Mouse (Mus musculus) spleen, adult 2 months (tissue): ENCODE measurements around the gene Rgs12. TPM values are rescaled to one million over a fixed set of nuclear protein-coding genes. Genes with fewer than 3 reads are reported as not detected.

Experiments used
- DNase-seq, 2 experiments: peaks; one replicate each; pipeline versions ENCODE4 v3.0.0 to v3.0.0-alpha.2; 2012 to 2021; ENCODE audit warnings: low spot score in 2 of 2, low read depth in 1 of 2
- H3K27ac ChIP-seq: fragments of 200-500 bp; 2 replicates; pipeline ENCODE4 v1.5.1; 2012; ENCODE audit warnings: low read length, inconsistent platforms; ENCODE audit not compliant: insufficient read depth
- H3K27me3 ChIP-seq: fragments of 200-500 bp; 2 replicates; pipeline ENCODE4 v1.6.1; 2012; ENCODE audit warnings: mild to moderate bottlenecking, moderate library complexity, low read length, inconsistent platforms; ENCODE audit not compliant: control insufficient read depth, insufficient read depth
- H3K36me3 ChIP-seq: fragments of 200-500 bp; 2 replicates; pipeline ENCODE4 v1.6.1; 2012; ENCODE audit warnings: mild to moderate bottlenecking, low read length, inconsistent platforms; ENCODE audit not compliant: control insufficient read depth, insufficient read depth
- H3K4me1 ChIP-seq: fragments of 200-500 bp; 2 replicates; pipeline ENCODE4 v1.6.1; 2011; ENCODE audit warnings: inconsistent platforms; ENCODE audit not compliant: control insufficient read depth, insufficient read depth, insufficient read length
- H3K4me3 ChIP-seq: fragments of 200-500 bp; 2 replicates; pipeline ENCODE4 v1.5.1; 2011; ENCODE audit warnings: mild to moderate bottlenecking, inconsistent platforms; ENCODE audit not compliant: insufficient read depth, insufficient read length; ENCODE audit errors: extremely low read depth
- CTCF ChIP-seq: fragments of 200-500 bp; IDR thresholded peaks from 2 replicates; pipeline ENCODE4 v1.5.1; 2011; ENCODE audit warnings: mild to moderate bottlenecking, inconsistent platforms; ENCODE audit not compliant: insufficient read depth, insufficient read length, insufficient replicate concordance; ENCODE audit errors: extremely low read depth
- POLR2A ChIP-seq: fragments of 200-500 bp; IDR thresholded peaks from 2 replicates; pipeline ENCODE4 v1.6.1; 2011; ENCODE audit warnings: low read depth, low read length, inconsistent platforms
- WGBS: fragments of 180-500 bp; shearing (Covaris S2); methylation state at CpG from one replicate; pipeline ENCODE4 v1.1.7; 2018; 5-methylcytosine and 5-hydroxymethylcytosine counted together
- polyA plus RNA-seq: library from polyadenylated mRNA; depleted of rRNA; stranded (reverse); fragments of >200 nt; gene quantifications from 2 replicates; pipeline ENCODE4 v1.2.3, GENCODE M21; 2012

The Rgs12 gene
- polyA plus RNA-seq, 1 experiment = 30.1 TPM

DNA sequence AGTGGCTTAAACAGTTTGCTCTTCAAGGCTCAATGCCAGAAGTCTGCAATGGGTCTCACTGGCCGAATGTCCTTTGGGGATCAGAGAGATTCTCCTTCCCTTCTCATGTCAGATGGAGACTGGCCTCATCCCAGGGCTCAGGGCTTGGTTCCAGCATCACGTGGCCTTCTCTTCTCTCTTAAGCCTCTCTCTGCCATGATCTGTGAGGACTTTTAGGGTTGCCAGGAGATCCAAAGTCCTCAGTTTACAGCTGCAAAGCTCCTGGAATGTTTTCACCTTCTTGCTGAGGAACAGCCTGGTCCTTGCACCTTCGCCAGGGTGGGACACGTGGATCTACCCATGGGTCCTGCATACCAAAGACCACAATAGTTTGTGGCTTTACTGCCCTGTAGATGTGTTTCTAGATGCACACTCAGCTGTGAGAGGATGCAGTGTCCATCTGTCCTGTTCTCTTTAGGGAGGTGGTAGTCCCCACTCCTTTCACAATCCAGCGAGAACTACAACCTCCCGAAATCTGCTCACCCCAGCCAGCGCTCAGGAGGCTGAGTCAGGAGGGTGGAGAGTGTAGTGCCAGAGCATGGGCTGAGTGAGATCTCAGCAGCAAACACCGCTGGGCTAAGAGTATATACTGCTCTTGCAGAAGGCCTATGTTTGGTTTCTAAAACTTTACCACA lies 2.1 kb downstream of the Rgs12 start:
- Histone ChIP-seq H3K27me3 (no peaks in the 10 kb centered on the region), H3K4me3 (no peak overlapping the region), H3K4me1 (peaks cover 5% of the 10 kb centered on the region; the same call in 1 of the 2 replicates), H3K27ac (no peak overlapping the region), H3K36me3 (no peaks in the 10 kb centered on the region)
- WGBS = 97% methylated on average over 8 of the region's 8 CpGs
- no peak for DNase-seq
- TF ChIP-seq CTCF (no peak), POLR2A (no peak)

DNA sequence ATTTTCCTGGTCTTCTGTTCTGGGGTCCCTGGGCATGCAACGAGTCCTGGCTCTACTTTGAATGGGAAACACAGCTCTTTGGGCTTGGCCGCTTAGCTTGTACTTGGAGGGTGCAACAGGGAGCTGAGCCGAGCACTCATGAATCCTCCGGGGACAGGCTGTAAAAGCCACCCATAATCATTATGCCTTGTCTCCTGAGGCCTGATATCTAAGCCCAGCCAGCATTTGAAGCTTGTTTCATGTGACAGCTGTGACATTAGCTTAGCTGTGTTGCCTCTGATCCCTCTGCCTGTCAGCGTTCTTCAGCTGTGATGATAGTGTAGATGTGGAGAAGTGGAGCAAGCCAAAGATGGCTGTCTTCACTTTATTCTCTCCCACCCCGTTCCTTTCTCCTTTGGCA lies 5.3 kb downstream of the Rgs12 start:
- Histone ChIP-seq H3K4me3 (no peak overlapping the region), H3K27ac (no peak overlapping the region), H3K27me3 (no peaks in the 10 kb centered on the region), H3K4me1 (peaks cover 2% of the 10 kb centered on the region; the same call in 1 of the 2 replicates), H3K36me3 (no peaks in the 10 kb centered on the region)
- no peak for DNase-seq
- WGBS = 80% methylated on average over 6 of the region's 6 CpGs
- no peak for TF ChIP-seq CTCF

DNA sequence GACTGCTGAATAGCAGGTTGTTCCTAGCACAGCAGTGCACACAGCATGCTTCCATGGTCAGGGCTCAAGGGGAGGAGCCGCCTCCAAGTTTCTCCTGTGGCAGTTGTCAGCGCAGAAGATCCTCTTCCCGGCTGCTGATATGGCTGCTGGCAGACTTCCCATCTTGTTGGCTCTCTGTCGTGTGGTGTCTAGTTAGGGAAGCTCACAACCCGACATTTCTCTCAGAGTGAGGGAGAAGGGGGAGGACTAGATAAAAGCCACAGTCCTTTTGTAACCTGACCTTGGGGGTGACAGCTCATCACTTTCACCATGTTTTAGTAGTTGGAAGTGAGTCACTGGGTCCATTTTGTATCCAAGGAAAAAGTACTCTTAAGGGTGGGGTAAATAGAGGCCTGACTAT lies 6.4 kb downstream of the Rgs12 start:
- H3K4me3 ChIP-seq = no peak overlapping the region
- no peaks in the 10 kb centered on the region for H3K36me3 ChIP-seq
- TF ChIP-seq POLR2A (no peak), CTCF (no peak)
- no peaks in the 10 kb centered on the region for H3K27me3 ChIP-seq
- no peak overlapping the region for H3K27ac ChIP-seq
- H3K4me1 ChIP-seq = no peaks in the 10 kb centered on the region
- DNase-seq = no peak
- WGBS = 51% methylated on average over 5 of the region's 5 CpGs

DNA sequence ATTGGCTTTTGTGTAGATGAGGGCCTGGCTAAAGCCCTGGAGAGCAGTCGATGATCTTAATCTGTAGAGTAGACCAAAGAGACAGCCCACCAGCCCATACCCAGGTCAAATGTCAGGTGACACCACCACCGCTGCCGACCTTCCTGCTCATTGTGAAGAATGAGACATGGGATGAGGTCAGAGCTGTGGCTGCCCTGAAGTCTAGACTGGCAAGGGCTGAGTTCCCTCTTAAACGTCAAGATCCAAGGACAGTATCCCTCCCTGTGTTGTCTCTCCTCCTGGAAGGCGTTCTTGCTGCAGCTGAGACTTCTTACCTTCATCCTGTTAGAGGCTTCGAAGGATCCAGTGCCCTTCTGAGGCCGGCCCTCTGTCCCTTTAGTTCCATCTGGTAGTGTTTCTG lies 6.9 kb downstream of the Rgs12 start:
- 84% methylated on average over 7 of the region's 7 CpGs for WGBS
- Histone ChIP-seq H3K27me3 (no peaks in the 10 kb centered on the region), H3K27ac (no peak overlapping the region), H3K4me3 (no peak overlapping the region), H3K4me1 (no peaks in the 10 kb centered on the region), H3K36me3 (no peaks in the 10 kb centered on the region)
- TF ChIP-seq CTCF = no peak
- no peak for TF ChIP-seq POLR2A
- no peak for DNase-seq

DNA sequence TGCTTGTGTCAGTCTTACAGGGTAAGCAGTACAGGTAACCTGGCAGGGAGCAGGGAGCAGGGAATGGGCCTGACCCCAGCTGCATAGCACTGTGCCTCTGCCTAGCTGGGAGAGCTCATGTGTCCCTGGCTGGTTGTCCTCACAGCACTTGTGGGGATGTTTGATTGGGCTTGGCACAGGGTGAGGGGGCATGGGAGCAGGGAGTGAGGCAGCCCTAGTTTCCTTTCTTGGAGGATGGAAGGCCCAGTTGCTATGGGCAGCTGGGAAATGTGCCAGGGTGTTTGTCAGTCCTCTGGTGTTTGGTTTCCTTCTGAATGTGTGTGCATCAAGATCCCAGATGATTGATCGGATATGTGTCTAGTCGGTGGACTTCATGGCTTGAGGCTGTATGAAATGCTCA lies 7.8 kb downstream of the Rgs12 start:
- no peak for DNase-seq
- Histone ChIP-seq H3K27me3 (no peaks in the 10 kb centered on the region), H3K4me3 (no peak overlapping the region), H3K27ac (no peak overlapping the region), H3K36me3 (no peaks in the 10 kb centered on the region), H3K4me1 (no peaks in the 10 kb centered on the region)
- TF ChIP-seq CTCF = no peak
- no peak for TF ChIP-seq POLR2A
- WGBS = 80% methylated on average over 2 of the region's 2 CpGs

DNA sequence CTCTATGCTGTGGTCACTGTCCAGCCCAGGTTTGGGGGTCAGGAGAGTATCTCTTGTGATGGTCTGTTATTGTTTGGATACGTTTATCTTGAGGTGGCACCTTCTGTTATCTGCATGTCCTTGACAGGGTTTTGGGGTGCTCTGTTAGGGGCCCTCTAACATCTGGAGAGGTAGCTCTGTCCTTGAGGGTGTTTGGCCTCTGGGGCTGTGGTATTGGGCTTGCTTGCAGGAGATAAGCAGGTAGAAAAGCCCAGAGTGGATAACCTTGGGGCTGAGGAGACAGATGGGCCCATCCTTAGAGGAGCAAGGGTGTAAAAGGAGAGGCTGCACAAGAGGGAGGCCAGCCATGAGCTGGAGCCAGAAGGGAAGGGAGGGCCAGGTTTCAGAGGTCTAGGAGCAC lies 10.8 kb downstream of the Rgs12 start:
- no peaks in the 10 kb centered on the region for H3K27me3 ChIP-seq
- 74% methylated on average over 1 of the region's 1 CpGs for WGBS
- DNase-seq = no peak
- no peak overlapping the region for H3K27ac ChIP-seq
- no peaks in the 10 kb centered on the region for H3K36me3 ChIP-seq
- TF ChIP-seq CTCF (no peak), POLR2A (no peak)
- H3K4me3 ChIP-seq = no peak overlapping the region
- no peaks in the 10 kb centered on the region for H3K4me1 ChIP-seq

DNA sequence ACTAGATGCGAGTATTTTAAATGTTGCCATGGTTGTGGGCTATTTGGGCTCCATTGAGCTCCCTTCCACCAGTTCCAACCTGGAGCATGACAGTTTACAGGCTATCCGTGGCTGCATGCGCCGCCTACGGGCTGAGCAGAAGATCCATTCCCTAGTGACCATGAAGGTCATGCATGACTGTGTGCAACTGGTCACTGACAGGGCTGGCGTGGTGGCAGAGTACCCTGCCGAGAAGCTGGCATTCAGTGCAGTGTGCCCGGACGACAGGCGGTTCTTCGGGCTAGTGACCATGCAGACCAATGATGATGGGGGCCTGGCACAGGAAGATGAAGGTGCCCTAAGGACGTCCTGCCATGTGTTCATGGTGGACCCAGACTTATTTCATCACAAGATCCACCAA lies 16.3 kb downstream of the Rgs12 start:
- Histone ChIP-seq H3K36me3 (no peaks in the 10 kb centered on the region), H3K4me3 (no peak overlapping the region), H3K27ac (no peak overlapping the region), H3K4me1 (no peaks in the 10 kb centered on the region), H3K27me3 (no peaks in the 10 kb centered on the region)
- TF ChIP-seq POLR2A (no peak), CTCF (no peak)
- 96% methylated on average over 12 of the region's 12 CpGs for WGBS
- DNase-seq = no peak

DNA sequence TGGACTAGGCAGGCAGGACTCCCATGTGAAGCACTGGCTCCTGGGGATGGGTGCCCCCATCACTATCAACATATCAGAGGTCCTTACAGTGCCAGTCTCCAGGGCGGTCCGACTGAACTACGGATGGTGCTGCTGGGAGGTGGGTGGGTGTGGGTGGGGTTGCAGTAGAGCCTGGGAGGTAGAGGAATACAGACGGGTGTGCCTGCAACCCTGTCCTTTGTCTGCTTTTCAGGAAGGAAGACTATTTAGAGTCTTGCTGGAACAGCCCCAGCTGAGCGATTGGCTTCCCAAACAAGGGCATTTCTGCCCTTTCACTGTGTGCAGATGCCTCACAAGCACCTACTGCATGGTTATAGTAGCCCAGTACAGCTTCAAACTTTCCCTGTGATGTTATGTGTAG lies 19.1 kb downstream of the Rgs12 start:
- Histone ChIP-seq H3K27ac (no peak overlapping the region), H3K4me1 (no peaks in the 10 kb centered on the region), H3K4me3 (no peak overlapping the region), H3K36me3 (no peaks in the 10 kb centered on the region), H3K27me3 (no peaks in the 10 kb centered on the region)
- TF ChIP-seq CTCF (no peak), POLR2A (no peak)
- whole genome bisulfite sequencing = 78% methylated on average over 5 of the region's 5 CpGs
- no peak for DNase-seq
